Mouse (Mus musculus) liver, embryonic 15.5 days (tissue): ENCODE data around the gene Kcnab2. TPM values are rescaled to one million over a fixed set of nuclear protein-coding genes. Genes with fewer than 3 reads are reported as not detected.

Source experiments
- ATAC-seq: fragments of 200-750 bp; cut with Nextera tagmentation; 2 replicates; pipeline ENCODE4 v1.8.0; 2017; ENCODE audit warnings: moderate number of reproducible peaks, mild to moderate bottlenecking, moderate library complexity; ENCODE audit not compliant: insufficient read depth
- H3K27ac ChIP-seq: fragments of 300-500 bp; sonication (generic); replicated peaks from 2 replicates; pipeline ENCODE4 v1.5.1; 2015; ENCODE audit warnings: mild to moderate bottlenecking, inconsistent platforms
- H3K27me3 ChIP-seq: fragments of 300-500 bp; sonication (generic); 2 replicates; pipeline ENCODE4 v1.6.1; 2015; ENCODE audit warnings: mild to moderate bottlenecking, inconsistent platforms
- H3K36me3 ChIP-seq: fragments of 300-500 bp; sonication (generic); replicated peaks from 2 replicates; pipeline ENCODE4 v1.6.1; 2015; ENCODE audit warnings: moderate library complexity, mild to moderate bottlenecking, inconsistent platforms
- H3K4me1 ChIP-seq: fragments of 300-500 bp; sonication (generic); replicated peaks from 2 replicates; pipeline ENCODE4 v1.6.1; 2015; ENCODE audit warnings: inconsistent platforms
- H3K4me2 ChIP-seq: fragments of 300-500 bp; sonication (generic); 2 replicates; pipeline ENCODE4 v1.6.1; 2015; ENCODE audit warnings: moderate library complexity, mild to moderate bottlenecking, inconsistent platforms
- H3K4me3 ChIP-seq: fragments of 300-500 bp; sonication (generic); replicated peaks from 2 replicates; pipeline ENCODE4 v1.5.1; 2015; ENCODE audit warnings: mild to moderate bottlenecking, inconsistent platforms
- H3K9ac ChIP-seq: fragments of 300-500 bp; sonication (generic); 2 replicates; pipeline ENCODE4 v1.6.1; 2015; ENCODE audit warnings: moderate library complexity, mild to moderate bottlenecking, inconsistent platforms
- H3K9me3 ChIP-seq: fragments of 300-500 bp; sonication (generic); replicated peaks from 2 replicates; pipeline ENCODE4 v1.6.1; 2016; ENCODE audit warnings: inconsistent platforms
- WGBS: fragments of 180-500 bp; shearing (Covaris S2); methylation state at CpG from one replicate; pipeline ENCODE4 v1.1.7; 2015; ENCODE audit warnings: mixed read lengths; ENCODE audit not compliant: insufficient replicate concordance; 5-methylcytosine and 5-hydroxymethylcytosine counted together
- polyA plus RNA-seq: library from polyadenylated mRNA; unstranded; fragments of >200 nt; fragmentation: Nextera tagmentation; extraction: Ambion mirVana; gene quantifications from 2 replicates; pipeline ENCODE4 v1.2.1, GENCODE M21; 2015

Gene Kcnab2
- polyA plus RNA-seq, 1 experiment from 2014 or later = 8.5 TPM

DNA sequence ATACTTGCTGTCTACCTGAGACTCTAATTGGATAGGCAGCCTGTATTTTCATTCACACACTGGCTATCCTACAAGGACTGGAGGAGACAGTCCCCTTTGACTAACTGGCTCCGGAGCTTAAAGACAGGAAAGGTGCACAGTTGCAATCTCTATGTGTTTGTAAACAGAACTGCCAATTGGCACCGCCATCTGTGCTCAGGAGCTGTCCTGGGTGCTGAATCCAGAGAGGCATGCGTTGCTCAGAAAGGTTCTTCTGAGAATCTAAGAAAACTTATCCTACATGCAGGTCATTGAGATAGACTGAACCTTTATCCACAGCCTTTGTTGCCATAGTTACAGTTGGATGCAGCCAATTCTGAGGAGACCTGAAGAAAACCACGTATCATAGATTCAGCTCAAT is 53.3 kb downstream of the Kcnab2 start:
- Histone ChIP-seq H3K4me3 (no peak overlapping the region), H3K27me3 (no peaks in the 10 kb centered on the region)

DNA sequence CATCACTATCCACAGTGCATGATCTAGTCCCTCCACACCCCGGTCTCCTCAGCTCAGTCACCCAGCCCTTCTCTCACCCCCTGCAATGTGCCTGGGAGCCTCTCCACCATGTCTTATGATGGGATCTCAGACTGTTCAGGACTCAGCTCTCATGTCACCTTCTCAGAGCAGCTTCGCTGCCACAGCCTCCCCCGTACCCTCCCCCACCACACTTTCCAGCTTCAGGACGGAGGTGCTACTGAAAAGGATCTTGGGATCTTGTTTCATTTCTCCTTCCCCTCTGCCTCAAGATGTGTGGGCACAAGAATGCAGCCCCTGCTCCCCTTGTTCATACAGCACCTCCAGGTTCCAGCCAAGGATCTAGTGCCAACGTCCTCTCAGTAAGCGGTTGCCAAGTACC is 54.1 kb downstream of the Kcnab2 start:
- no peak overlapping the region for H3K27ac ChIP-seq
- no peak overlapping the region for H3K4me2 ChIP-seq
- no peaks in the 10 kb centered on the region for H3K27me3 ChIP-seq
- ATAC-seq = no peak
- 85% methylated on average over 6 of the region's 6 CpGs for WGBS
- no peak overlapping the region for H3K4me3 ChIP-seq
- H3K9ac ChIP-seq = no peak overlapping the region
- H3K36me3 ChIP-seq = no peaks in the 10 kb centered on the region
- no peaks in the 10 kb centered on the region for H3K4me1 ChIP-seq
- H3K9me3 ChIP-seq = no peaks in the 10 kb centered on the region

More for the DNA sequence above, 53.3 kb downstream of the Kcnab2 start:
- no peaks in the 10 kb centered on the region for H3K4me1 ChIP-seq
- H3K4me2 ChIP-seq = no peak overlapping the region
- H3K27ac ChIP-seq = no peak overlapping the region
- H3K9ac ChIP-seq = no peak overlapping the region
- WGBS = 48% methylated on average over 4 of the region's 4 CpGs
- H3K36me3 ChIP-seq = no peaks in the 10 kb centered on the region
- no peaks in the 10 kb centered on the region for H3K9me3 ChIP-seq
- ATAC-seq = no peak

DNA sequence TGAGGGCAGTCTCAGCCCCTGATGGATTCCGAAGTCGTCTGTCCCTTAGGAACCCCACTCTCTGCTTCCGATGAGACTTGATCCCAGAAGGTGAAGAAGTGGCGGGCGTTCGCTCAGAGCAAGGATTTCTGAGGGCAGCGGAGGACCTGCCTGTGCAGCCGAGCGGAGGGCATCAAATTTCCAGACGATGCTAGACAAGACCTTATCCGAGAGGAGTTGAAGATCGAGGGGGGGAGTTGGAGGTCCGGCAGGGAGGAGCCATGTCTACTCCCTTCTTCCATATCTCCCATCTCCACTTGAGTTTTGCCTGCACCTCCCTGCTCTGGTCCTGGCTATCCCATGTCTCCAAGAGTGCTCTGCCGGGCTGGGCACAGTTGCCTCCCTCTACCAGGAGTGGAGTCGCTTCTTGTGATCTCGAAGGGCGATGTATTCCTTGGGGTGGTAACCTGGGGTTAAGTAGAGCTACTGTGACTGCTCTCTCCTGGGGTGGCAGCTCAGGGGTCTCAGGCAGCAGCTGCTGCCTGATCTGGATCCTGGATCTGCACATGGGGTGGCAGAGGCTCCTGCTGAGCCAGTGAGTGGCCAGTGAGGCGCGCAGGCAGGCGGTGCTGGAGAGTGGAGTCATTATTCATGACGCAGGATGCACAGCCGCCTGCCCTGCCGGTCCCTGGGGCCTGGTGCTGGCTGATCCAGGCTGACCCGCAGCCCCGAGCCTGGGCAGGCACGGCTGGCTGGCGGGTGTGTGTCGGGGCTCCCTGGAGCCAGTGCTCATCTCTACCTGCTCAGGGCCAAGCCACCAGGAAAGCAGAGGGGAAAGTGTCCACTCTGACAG is 59.2 kb downstream of the Kcnab2 start:
- Histone ChIP-seq H3K9me3 (no peaks in the 10 kb centered on the region), H3K4me3 (no peak overlapping the region), H3K27ac (no peak overlapping the region), H3K27me3 (no peaks in the 10 kb centered on the region), H3K4me2 (no peak overlapping the region), H3K4me1 (no peaks in the 10 kb centered on the region), H3K36me3 (no peaks in the 10 kb centered on the region), H3K9ac (no peak overlapping the region)
- 66% methylated on average over 28 of the region's 28 CpGs for WGBS
- no peak for ATAC-seq

DNA sequence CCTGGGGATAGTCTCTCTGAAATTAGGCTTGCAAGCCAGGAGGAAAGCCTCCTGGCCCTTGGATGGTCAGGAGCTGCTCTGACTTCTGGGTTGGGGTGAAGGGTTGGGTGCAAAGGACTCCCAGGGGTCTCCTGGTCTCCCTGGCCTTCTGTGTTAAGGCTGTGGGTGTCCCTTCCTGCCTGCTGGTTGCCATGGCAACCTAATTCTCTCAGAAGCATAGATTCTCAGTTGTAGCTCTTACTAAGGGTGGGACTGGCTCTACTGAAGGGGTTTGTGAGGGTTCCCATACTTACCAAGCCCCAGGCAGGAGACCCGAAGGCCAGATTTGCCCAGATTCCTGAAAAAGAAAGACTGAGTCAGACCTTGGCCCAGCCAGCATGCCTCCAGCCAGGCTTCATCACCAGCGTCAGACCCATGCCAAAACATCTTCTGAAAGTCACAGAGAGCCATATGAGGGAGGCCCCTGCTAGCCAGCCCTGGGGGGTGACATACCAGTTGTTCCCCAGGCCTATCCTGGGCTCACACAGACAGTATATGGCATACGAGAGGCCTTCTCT is 65.1 kb downstream of the Kcnab2 start:
- H3K27ac ChIP-seq = no peak overlapping the region
- no peak overlapping the region for H3K9ac ChIP-seq
- H3K4me3 ChIP-seq = no peak overlapping the region
- H3K27me3 ChIP-seq = no peaks in the 10 kb centered on the region
- WGBS = 52% methylated on average over 3 of the region's 3 CpGs
- H3K9me3 ChIP-seq = no peaks in the 10 kb centered on the region
- ATAC-seq = no peak
- no peak overlapping the region for H3K4me2 ChIP-seq
- no peaks in the 10 kb centered on the region for H3K36me3 ChIP-seq
- no peaks in the 10 kb centered on the region for H3K4me1 ChIP-seq

DNA sequence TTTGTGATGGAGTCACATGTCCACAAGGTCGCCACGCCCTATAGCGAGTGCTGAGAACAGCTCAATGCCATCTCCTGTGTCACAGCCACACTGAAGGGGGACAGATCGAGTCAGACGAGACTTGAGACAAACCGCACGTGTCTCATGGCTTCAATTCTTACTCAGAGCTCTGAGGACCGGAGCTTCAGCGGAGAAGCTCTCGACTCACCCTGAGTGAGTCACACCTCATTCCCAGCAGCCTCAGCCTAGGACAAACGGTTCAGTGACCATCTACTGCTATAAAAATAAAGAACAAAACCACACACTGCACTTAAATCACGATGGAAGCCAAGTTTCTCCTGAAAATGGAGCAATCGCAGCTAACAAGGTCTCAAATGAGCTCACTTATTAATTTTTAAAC is 66.7 kb downstream of the Kcnab2 start:
- no peak for ATAC-seq
- no peaks in the 10 kb centered on the region for H3K27me3 ChIP-seq
- no peaks in the 10 kb centered on the region for H3K36me3 ChIP-seq
- no peaks in the 10 kb centered on the region for H3K9me3 ChIP-seq
- H3K4me2 ChIP-seq = no peak overlapping the region
- no peak overlapping the region for H3K9ac ChIP-seq
- no peaks in the 10 kb centered on the region for H3K4me1 ChIP-seq
- no peak overlapping the region for H3K4me3 ChIP-seq
- H3K27ac ChIP-seq = no peak overlapping the region
- WGBS = 64% methylated on average over 13 of the region's 13 CpGs

DNA sequence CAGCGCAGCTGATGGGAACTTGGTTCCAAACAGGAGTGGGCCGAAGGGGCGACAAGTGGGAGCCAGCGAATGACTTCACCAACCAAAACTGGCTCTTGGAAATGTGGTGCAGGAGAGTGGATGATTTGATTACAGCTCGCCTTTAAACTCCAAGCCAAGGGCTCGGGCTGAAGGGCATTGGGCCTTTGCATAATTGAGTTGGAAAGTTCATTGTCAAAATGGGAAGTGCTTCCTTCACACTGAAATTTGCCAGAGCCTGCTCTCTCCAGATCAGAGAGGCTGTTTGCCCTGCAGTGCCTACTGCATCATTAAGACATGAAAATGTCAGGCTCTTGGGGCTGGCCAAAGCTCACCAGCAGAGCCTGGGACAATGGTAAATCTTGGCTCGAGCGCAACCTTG is 71.1 kb downstream of the Kcnab2 start:
- Histone ChIP-seq H3K4me1 (no peaks in the 10 kb centered on the region), H3K9ac (no peak overlapping the region), H3K4me2 (no peak overlapping the region), H3K27ac (no peak overlapping the region), H3K9me3 (no peaks in the 10 kb centered on the region), H3K27me3 (no peaks in the 10 kb centered on the region), H3K36me3 (no peaks in the 10 kb centered on the region), H3K4me3 (no peak overlapping the region)
- 72% methylated on average over 8 of the region's 8 CpGs for WGBS
- ATAC-seq = no peak

DNA sequence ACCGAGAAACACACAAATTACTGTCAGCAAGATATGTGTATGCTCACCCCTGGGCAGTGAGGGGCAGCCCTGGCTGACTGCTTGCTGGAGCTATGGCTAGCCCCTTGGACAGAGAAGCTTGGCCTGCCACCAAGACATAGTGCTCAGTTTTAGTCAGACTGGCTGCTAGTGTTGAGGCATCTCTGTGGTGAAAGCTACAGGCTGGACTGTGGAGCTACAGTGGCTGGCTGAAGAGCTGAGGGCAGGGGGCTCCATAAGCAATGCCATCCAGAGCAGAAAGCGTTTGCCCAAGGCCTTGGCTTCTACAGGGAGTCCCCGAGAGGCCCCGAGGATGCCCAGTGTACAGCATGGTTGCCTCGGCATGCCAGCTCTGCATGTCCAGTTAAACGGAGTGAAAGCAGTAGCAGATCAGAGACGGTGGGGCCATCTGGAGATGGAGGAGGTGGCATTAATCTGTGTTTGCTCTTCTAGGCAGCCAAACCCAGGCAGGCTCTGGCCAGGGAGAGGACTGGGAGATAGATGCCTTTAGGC is 71.9 kb downstream of the Kcnab2 start:
- Histone ChIP-seq H3K4me1 (no peaks in the 10 kb centered on the region), H3K9me3 (no peaks in the 10 kb centered on the region), H3K9ac (no peak overlapping the region), H3K27ac (no peak overlapping the region), H3K36me3 (no peaks in the 10 kb centered on the region), H3K27me3 (no peaks in the 10 kb centered on the region), H3K4me3 (no peak overlapping the region), H3K4me2 (no peak overlapping the region)
- whole genome bisulfite sequencing = 68% methylated on average over 7 of the region's 7 CpGs
- no peak for ATAC-seq

DNA sequence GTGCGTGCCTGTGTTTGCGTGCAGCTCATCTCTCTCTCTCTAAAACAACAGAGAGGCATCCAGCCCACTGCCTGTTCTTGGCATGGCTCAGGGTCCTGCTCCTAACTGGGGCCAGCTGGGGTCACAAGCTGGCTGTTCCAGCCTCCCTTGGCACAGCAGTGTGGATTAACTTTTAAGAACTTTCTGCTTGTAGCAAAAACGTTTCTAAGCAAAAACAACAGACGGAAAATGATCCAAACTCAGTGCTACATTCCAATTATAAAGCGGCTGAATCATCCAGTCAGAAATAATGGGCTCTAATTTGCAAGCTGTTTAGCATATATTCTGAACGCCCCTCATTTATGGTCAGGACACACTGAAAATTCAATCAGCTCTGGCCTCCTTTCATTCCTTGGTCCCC is 72.5 kb downstream of the Kcnab2 start:
- no peak for ATAC-seq
- no peak overlapping the region for H3K4me3 ChIP-seq
- H3K27me3 ChIP-seq = no peaks in the 10 kb centered on the region
- no peak overlapping the region for H3K4me2 ChIP-seq
- H3K36me3 ChIP-seq = no peaks in the 10 kb centered on the region
- H3K9me3 ChIP-seq = no peaks in the 10 kb centered on the region
- no peak overlapping the region for H3K27ac ChIP-seq
- WGBS = 61% methylated on average over 6 of the region's 6 CpGs
- no peak overlapping the region for H3K9ac ChIP-seq
- H3K4me1 ChIP-seq = no peaks in the 10 kb centered on the region

DNA sequence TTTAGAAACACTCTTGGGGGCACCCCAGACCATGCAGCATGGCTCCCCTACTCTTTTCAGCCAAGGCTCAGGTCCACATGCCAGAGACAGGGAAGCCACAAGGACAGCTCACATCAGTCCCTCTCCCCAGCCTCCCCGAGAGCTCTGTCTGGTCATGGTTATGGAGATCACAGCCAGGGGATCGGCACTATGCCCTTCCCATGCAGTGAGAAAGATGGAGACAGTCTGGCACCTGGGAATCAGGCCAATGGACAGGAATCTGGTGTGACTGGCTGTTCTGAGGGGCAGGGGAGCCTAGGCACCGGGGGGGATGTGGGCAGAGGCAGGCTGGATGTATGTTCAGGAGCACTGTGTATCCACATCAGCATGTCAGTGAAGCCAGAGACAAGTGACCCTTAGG is 78.7 kb downstream of the Kcnab2 start:
- Histone ChIP-seq H3K36me3 (no peaks in the 10 kb centered on the region), H3K4me3 (no peak overlapping the region), H3K27ac (no peak overlapping the region), H3K27me3 (no peaks in the 10 kb centered on the region), H3K4me1 (no peaks in the 10 kb centered on the region), H3K4me2 (no peak overlapping the region), H3K9ac (no peak overlapping the region), H3K9me3 (no peaks in the 10 kb centered on the region)
- no peak for ATAC-seq
- WGBS = 62% methylated on average over 3 of the region's 3 CpGs

DNA sequence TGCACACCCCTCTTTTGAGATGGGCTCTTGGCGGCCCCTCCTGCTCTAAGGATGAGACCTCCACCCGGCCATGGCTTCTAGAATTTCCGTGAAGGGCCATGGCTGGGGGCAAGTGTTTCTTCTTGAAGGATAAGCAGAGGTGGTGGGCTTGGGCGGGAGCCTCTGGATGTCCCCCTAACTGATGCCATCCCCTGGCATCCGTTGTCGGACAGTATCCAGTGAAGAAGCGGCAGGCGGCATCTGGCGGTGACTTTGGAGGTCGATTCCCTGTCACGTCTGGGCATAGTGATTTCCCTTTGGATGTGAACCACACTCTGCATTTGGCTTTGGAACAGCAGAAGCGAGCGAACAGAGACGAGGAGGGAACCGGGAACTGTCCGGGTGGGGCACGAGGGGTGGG is 85.0 kb downstream of the Kcnab2 start:
- H3K36me3 ChIP-seq = no peaks in the 10 kb centered on the region
- no peak overlapping the region for H3K4me3 ChIP-seq
- WGBS = 74% methylated on average over 17 of the region's 17 CpGs
- no peak overlapping the region for H3K4me2 ChIP-seq
- no peak overlapping the region for H3K27ac ChIP-seq
- no peaks in the 10 kb centered on the region for H3K27me3 ChIP-seq
- H3K4me1 ChIP-seq = no peaks in the 10 kb centered on the region
- H3K9me3 ChIP-seq = no peaks in the 10 kb centered on the region
- no peak for ATAC-seq
- no peak overlapping the region for H3K9ac ChIP-seq

DNA sequence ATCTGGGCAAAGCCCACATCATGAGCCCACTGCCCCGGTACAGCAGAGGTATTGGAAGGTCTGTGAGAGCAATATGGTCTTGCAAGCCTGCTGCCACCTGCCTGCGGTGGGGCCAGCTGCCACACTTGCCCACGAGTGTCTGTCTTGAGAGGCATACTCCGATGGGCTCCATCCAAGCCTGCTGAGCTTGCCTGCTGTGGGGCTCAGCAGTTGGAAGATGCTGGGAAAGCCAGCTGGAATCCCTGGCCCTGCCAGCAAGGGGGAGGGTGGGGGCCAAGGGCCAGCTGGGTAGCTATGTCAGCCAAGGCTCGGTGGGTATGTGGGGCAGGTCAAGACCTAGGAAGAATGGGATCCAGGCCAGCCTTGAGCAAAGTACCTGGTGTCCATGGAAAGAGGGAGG is 85.5 kb downstream of the Kcnab2 start:
- Histone ChIP-seq H3K4me1 (no peaks in the 10 kb centered on the region), H3K9ac (no peak overlapping the region), H3K36me3 (no peaks in the 10 kb centered on the region), H3K4me3 (no peak overlapping the region), H3K27me3 (no peaks in the 10 kb centered on the region), H3K27ac (no peak overlapping the region), H3K9me3 (no peaks in the 10 kb centered on the region), H3K4me2 (no peak overlapping the region)
- 71% methylated on average over 5 of the region's 5 CpGs for WGBS
- ATAC-seq = no peak
